Mouse (Mus musculus): ENCODE measurements around the gene Acadm.

Acadm gene

GRCm38 (mm10) chr3:153957916-153958315 lies 13.5 kb upstream of the Acadm start:
- ChIA-PET CTCF (interaction anchor here in 3 of 4 experiments (0.5 to 1.3 kb wide), 4 partner anchors 65 to 576 kb away, joined by 3 to 7 read pairs (median 4); no protein-coding TSS in a partner anchor), POLR2A (interaction anchor here in 2 of 4 experiments (0.7 to 2.6 kb wide), 3 partner anchors 9 to 45 kb away, joined by 4 to 9 read pairs (median 5); partner anchors contain the start of gene Rabggtb (in 1 of the 2))

GRCm38 (mm10) chr3:153948176-153948575 lies 3.7 kb upstream of the Acadm start:
- ChIA-PET POLR2A (interaction anchor here in 3 of 4 experiments (0.6 to 39.1 kb wide), 4 partner anchors 13 to 333 kb away, joined by 3 to 945 read pairs (median 5); partner anchors contain the start of genes Rabggtb (in 2 of the 3) and Msh4 (in 1 of the 3)), CTCF (no interaction called here)

- CTCF ChIA-PET = interaction anchor here in 2 of 4 experiments (0.6 kb wide), 2 partner anchors 253 to 275 kb away, joined by 3 to 4 read pairs; no protein-coding TSS in a partner anchor
Observed at GRCm38 (mm10) chr3:153947271-153947670, 2.8 kb upstream of the Acadm start.

GRCm38 (mm10) chr3:153943901-153944334 lies 514 bp downstream of the Acadm start:
- POLR2A ChIA-PET = interaction anchor here (0.5 to 39.1 kb wide), 38 partner anchors 8 to 771 kb away, joined by 3 to 945 read pairs (median 6); partner anchors contain the start of genes Rabggtb (in 4 of the 4), Msh4 (in 3 of the 4), Cryz (in 2 of the 4) and Tyw3 (in 2 of the 4)
- CTCF ChIA-PET = interaction anchor here in 1 of 4 experiments (1.0 to 1.7 kb wide), 3 partner anchors 16 to 40 kb away, joined by 3 to 8 read pairs (median 5); no protein-coding TSS in a partner anchor

More at GRCm38 (mm10) chr3:153947271-153947670, 2.8 kb upstream of the Acadm start:
- POLR2A ChIA-PET = interaction anchor here in 3 of 4 experiments (0.5 to 39.1 kb wide), 4 partner anchors 34 to 1279 kb away, joined by 4 to 945 read pairs (median 6); partner anchors contain the start of genes Rabggtb (in 2 of the 3), Ak5 (in 1 of the 3) and Msh4 (in 1 of the 3)

- POLR2A ChIA-PET = interaction anchor here (0.5 to 39.1 kb wide), 18 partner anchors 8 to 701 kb away, joined by 3 to 945 read pairs (median 6); partner anchors contain the start of genes Rabggtb (in 4 of the 4) and Msh4 (in 2 of the 4)
- CTCF ChIA-PET = no interaction called here
Observed at GRCm38 (mm10) chr3:153943003-153943640, 1.3 kb downstream of the Acadm start.

- ChIA-PET POLR2A (interaction anchor here in 3 of 4 experiments (0.6 to 39.1 kb wide), 13 partner anchors 11 to 251 kb away, joined by 3 to 945 read pairs (median 8); partner anchors contain the start of genes Rabggtb (in 3 of the 3) and Msh4 (in 2 of the 3)), CTCF (interaction anchor here in 3 of 4 experiments (0.6 to 1.2 kb wide), 3 partner anchors 18 to 55 kb away, joined by 3 to 4 read pairs (median 3); no protein-coding TSS in a partner anchor)
Observed at GRCm38 (mm10) chr3:153941613-153942012, 2.8 kb downstream of the Acadm start.

GRCm38 (mm10) chr3:153940486-153940885 lies 3.9 kb downstream of the Acadm start:
- ChIA-PET POLR2A (interaction anchor here (0.6 to 39.1 kb wide), 20 partner anchors 10 to 252 kb away, joined by 3 to 945 read pairs (median 6); partner anchors contain the start of genes Rabggtb (in 4 of the 4) and Msh4 (in 2 of the 4)), CTCF (interaction anchor here in 2 of 4 experiments (0.6 to 1.2 kb wide), 4 partner anchors 12 to 282 kb away, joined by 3 to 4 read pairs (median 3); no protein-coding TSS in a partner anchor)

- POLR2A ChIA-PET = interaction anchor here (0.6 to 39.1 kb wide), 17 partner anchors 9 to 253 kb away, joined by 3 to 945 read pairs (median 8); partner anchors contain the start of genes Rabggtb (in 4 of the 4) and Msh4 (in 2 of the 4)
Observed at GRCm38 (mm10) chr3:153940021-153940420, 4.4 kb downstream of the Acadm start.

GRCm38 (mm10) chr3:153937116-153937810 lies 7.2 kb downstream of the Acadm start:
- ChIA-PET CTCF (interaction anchor here in 2 of 4 experiments (0.6 kb wide), 2 partner anchors 70 to 904 kb away, joined by 3 to 7 read pairs; no protein-coding TSS in a partner anchor), POLR2A (interaction anchor here (0.5 to 39.1 kb wide), 29 partner anchors 8 to 1136 kb away, joined by 3 to 945 read pairs (median 4); partner anchors contain the start of genes Rabggtb (in 4 of the 4), Msh4 (in 3 of the 4) and Acadm (in 1 of the 4))

More at GRCm38 (mm10) chr3:153940021-153940420, 4.4 kb downstream of the Acadm start:
- CTCF ChIA-PET = interaction anchor here in 2 of 4 experiments (0.6 to 0.9 kb wide), 2 partner anchors 11 to 282 kb away, joined by 3 read pairs; no protein-coding TSS in a partner anchor

- CTCF ChIA-PET = interaction anchor here in 1 of 4 experiments (0.5 kb wide), 1 partner anchor 10 kb away, joined by 4 read pairs; no protein-coding TSS in a partner anchor
- POLR2A ChIA-PET = interaction anchor here in 3 of 4 experiments (0.8 to 39.1 kb wide), 9 partner anchors 9 to 31 kb away, joined by 3 to 945 read pairs (median 11); partner anchors contain the start of genes Rabggtb (in 3 of the 3), Acadm (in 2 of the 3) and Msh4 (in 1 of the 3)
Observed at GRCm38 (mm10) chr3:153935878-153936277, 8.6 kb downstream of the Acadm start.

- ChIA-PET CTCF (no interaction called here), POLR2A (interaction anchor here in 2 of 4 experiments (1.0 to 39.1 kb wide), 5 partner anchors 9 to 26 kb away, joined by 3 to 945 read pairs (median 11); partner anchors contain the start of genes Msh4 (in 2 of the 2), Rabggtb (in 2 of the 2) and Acadm (in 1 of the 2))
Observed at GRCm38 (mm10) chr3:153932461-153932860, 12.0 kb downstream of the Acadm start.

GRCm38 (mm10) chr3:153929526-153929925 lies 14.9 kb downstream of the Acadm start:
- POLR2A ChIA-PET = interaction anchor here in 3 of 4 experiments (1.1 to 39.1 kb wide), 7 partner anchors 10 to 17 kb away, joined by 4 to 945 read pairs (median 12); partner anchors contain the start of genes Rabggtb (in 3 of the 3), Acadm (in 1 of the 3) and Msh4 (in 1 of the 3)
- CTCF ChIA-PET = interaction anchor here in 2 of 4 experiments (1.2 to 1.7 kb wide), 2 partner anchors 11 to 25 kb away, joined by 3 to 4 read pairs; no protein-coding TSS in a partner anchor

- ChIA-PET CTCF (no interaction called here), POLR2A (interaction anchor here in 3 of 4 experiments (0.9 to 39.1 kb wide), 10 partner anchors 9 to 18 kb away, joined by 3 to 945 read pairs (median 6); partner anchors contain the start of genes Rabggtb (in 3 of the 3), Acadm (in 2 of the 3) and Msh4 (in 1 of the 3))
Observed at GRCm38 (mm10) chr3:153926333-153926732, 18.1 kb downstream of the Acadm start.

- POLR2A ChIA-PET = interaction anchor here (0.6 to 39.1 kb wide), 7 partner anchors 8 to 19 kb away, joined by 3 to 945 read pairs (median 7); partner anchors contain the start of genes Rabggtb (in 4 of the 4), Acadm (in 1 of the 4) and Msh4 (in 1 of the 4)
- CTCF ChIA-PET = no interaction called here
Observed at GRCm38 (mm10) chr3:153921147-153921910, 23.1 kb downstream of the Acadm start.

GRCm38 (mm10) chr3:153917200-153917599 lies 27.2 kb downstream of the Acadm start:
- CTCF ChIA-PET = interaction anchor here in 2 of 4 experiments (0.6 to 0.7 kb wide), 3 partner anchors 50 to 465 kb away, joined by 3 to 4 read pairs (median 3); no protein-coding TSS in a partner anchor
- POLR2A ChIA-PET = interaction anchor here (0.5 to 39.1 kb wide), 16 partner anchors 5 to 299 kb away, joined by 3 to 945 read pairs (median 6); partner anchors contain the start of genes Acadm (in 3 of the 4), Msh4 (in 2 of the 4) and Rabggtb (in 1 of the 4)

Data from embryonic stem cell, embryonic (primary cell).